ENCODE assay signal across 8 mouse cellular contexts in the genomic region with DNA sequence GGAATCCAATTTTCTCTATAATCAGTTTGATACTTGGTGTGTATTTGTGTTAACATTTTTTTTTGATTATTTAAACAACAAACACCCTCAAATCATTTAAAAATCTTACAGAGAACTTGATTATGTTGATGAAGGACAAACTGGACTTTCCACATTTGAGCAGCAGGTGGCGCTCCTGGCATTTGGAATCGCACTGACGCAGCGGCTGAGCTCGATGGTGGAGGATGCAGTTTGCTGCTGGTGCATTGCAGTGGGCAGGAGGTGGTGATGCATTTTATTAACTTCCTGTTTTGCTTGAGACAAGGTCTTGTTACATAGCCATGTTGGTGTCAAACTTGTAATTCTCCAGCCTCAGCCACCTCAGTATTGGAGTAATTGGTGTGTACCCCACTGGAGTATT. TPM values are rescaled to one million over a fixed set of nuclear protein-coding genes. Genes with fewer than 3 reads are reported as not detected.
A peak's percentile ranks its signal among the peaks of the same experiment; 100 is the strongest.
DNase-seq lines count a peak whose midpoint lies in the region; ATAC-seq and TF ChIP-seq lines count a peak whose summit lies in the region.

No protein-coding gene starts in this region.

- DNase-seq in kidney, adult 11 months, result peak; percentile 21
- peak; percentile 64 for DNase-seq in cerebellum, adult 9-10 months
- peak; percentile 78 for DNase-seq in frontal cortex, postnatal 36 days (ENCODE audit: low spot score in 2 of 2)
- peak; percentile 51 for DNase-seq in kidney, adult 2 months
- peak; percentile 40 for DNase-seq in liver, adult 2 months (ENCODE audit: extremely low read depth, low read depth, low spot score)
- DNase-seq in neural tube, embryonic 11.5 days (ENCODE audit: low spot score), result peak; percentile 82
- peak; percentile 50 for DNase-seq in telencephalon, adult 2 months (ENCODE audit: low read depth, low spot score)

- no peak overlapping the region for H3K27ac ChIP-seq in kidney, embryonic 16.5 days (ENCODE audit: low read length)
- H3K27ac ChIP-seq in kidney, adult 2 months (ENCODE audit: insufficient read depth, low read depth, low read length), result no peak overlapping the region
- H3K27ac ChIP-seq in liver, adult 2 months (replicated peaks; ENCODE audit: insufficient read depth, low read depth, low read length), result no peak overlapping the region
- no peak overlapping the region for H3K27ac ChIP-seq in neural tube, embryonic 11.5 days (ENCODE audit: low read depth, low read length)

- no peaks in the 10 kb centered on the region for H3K79me2 ChIP-seq in liver, adult 2 months (ENCODE audit: control insufficient read depth, insufficient read depth, low read length)

- WGBS in kidney, embryonic 16.5 days, result 0% methylated on average over 5 of the region's 5 CpGs
- WGBS in kidney, adult 2 months, result 1% methylated on average over 5 of the region's 5 CpGs
- 1% methylated on average over 5 of the region's 5 CpGs for WGBS in liver, adult 2 months
- 3% methylated on average over 5 of the region's 5 CpGs for WGBS in neural tube, embryonic 11.5 days

- no peaks in the 10 kb centered on the region for H3K36me3 ChIP-seq in kidney, embryonic 16.5 days (ENCODE audit: insufficient read depth, low read length)
- no peaks in the 10 kb centered on the region for H3K36me3 ChIP-seq in kidney, adult 2 months (ENCODE audit: control insufficient read depth, insufficient read depth, low read length)
- H3K36me3 ChIP-seq in liver, adult 2 months (ENCODE audit: control insufficient read depth, insufficient read depth, low read length), result no peaks in the 10 kb centered on the region
- H3K36me3 ChIP-seq in neural tube, embryonic 11.5 days (ENCODE audit: control insufficient read depth, insufficient read depth, low read length), result no peaks in the 10 kb centered on the region

- ATAC-seq in kidney, embryonic 16.5 days (ENCODE audit: low FRiP score, low TSS enrichment), result no peak
- peak; percentile 32; the same call in 1 of the 2 replicates for ATAC-seq in neural tube, embryonic 11.5 days (ENCODE audit: insufficient read depth, low FRiP score, low TSS enrichment)

- H3K9ac ChIP-seq in kidney, embryonic 16.5 days (replicated peaks; ENCODE audit: low read length), result no peak overlapping the region
- H3K9ac ChIP-seq in liver, adult 2 months (ENCODE audit: low read depth, low read length), result no peak overlapping the region
- H3K9ac ChIP-seq in neural tube, embryonic 11.5 days (ENCODE audit: low read length), result no peak overlapping the region

- no peaks in the 10 kb centered on the region for H3K9me3 ChIP-seq in kidney, embryonic 16.5 days (ENCODE audit: low read length)
- no peaks in the 10 kb centered on the region for H3K9me3 ChIP-seq in neural tube, embryonic 11.5 days (ENCODE audit: control insufficient read depth, low read length)

- H3K4me1 ChIP-seq in kidney, embryonic 16.5 days (ENCODE audit: insufficient read depth, low read length), result no peaks in the 10 kb centered on the region
- no peaks in the 10 kb centered on the region for H3K4me1 ChIP-seq in kidney, adult 2 months (ENCODE audit: control insufficient read depth, insufficient read depth, low read length)
- H3K4me1 ChIP-seq in liver, adult 2 months (ENCODE audit: control insufficient read depth, insufficient read depth, low read length), result no peaks in the 10 kb centered on the region
- H3K4me1 ChIP-seq in neural tube, embryonic 11.5 days (ENCODE audit: control insufficient read depth, insufficient read depth, low read length), result no peaks in the 10 kb centered on the region

- no peak for TF ChIP-seq POLR2A in kidney, adult 2 months (IDR thresholded peaks at IDR 0.05; ENCODE audit: low read depth, low read length)
- no peak for TF ChIP-seq POLR2A in liver, adult 2 months (IDR thresholded peaks at IDR 0.05; ENCODE audit: extremely low read depth, insufficient read depth, low read length)

- H3K4me3 ChIP-seq in kidney, embryonic 16.5 days (ENCODE audit: low read length), result no peak overlapping the region
- H3K4me3 ChIP-seq in kidney, adult 2 months (ENCODE audit: insufficient read depth, low read depth, low read length), result no peak overlapping the region
- H3K4me3 ChIP-seq in liver, adult 2 months (ENCODE audit: insufficient read depth, low read depth, low read length), result no peak overlapping the region
- H3K4me3 ChIP-seq in neural tube, embryonic 11.5 days (ENCODE audit: low read depth, low read length), result no peak overlapping the region

- TF ChIP-seq CTCF in kidney, adult 2 months (conservative IDR thresholded peaks at IDR 0.05; ENCODE audit: insufficient read depth, insufficient read length, low read depth, low read length), result peak; percentile 91
- peak; percentile 91 for TF ChIP-seq CTCF in liver, adult 2 months (IDR thresholded peaks at IDR 0.05; ENCODE audit: low read depth, low read length)

- H3K4me2 ChIP-seq in kidney, embryonic 16.5 days (replicated peaks; ENCODE audit: low read depth, low read length), result no peak overlapping the region
- no peak overlapping the region for H3K4me2 ChIP-seq in neural tube, embryonic 11.5 days (ENCODE audit: low read depth)

- 0 out of 2 replicates have a peak, but pooled peaks cover 7% of the 10 kb centered on the region for H3K27me3 ChIP-seq in kidney, embryonic 16.5 days (ENCODE audit: insufficient read depth, low read length)
- H3K27me3 ChIP-seq in kidney, adult 2 months (replicated peaks; ENCODE audit: control insufficient read depth, insufficient read depth, low read length), result no peaks in the 10 kb centered on the region
- no peaks in the 10 kb centered on the region for H3K27me3 ChIP-seq in liver, adult 2 months (ENCODE audit: control insufficient read depth, insufficient read depth, low read length)
- H3K27me3 ChIP-seq in neural tube, embryonic 11.5 days (ENCODE audit: control insufficient read depth, insufficient read depth, low read length), result no peaks in the 10 kb centered on the region

RNA-seq across cellular contexts. Expression of gene Dclk3, which starts 56.7 kb away (rescaled TPM):
- polyA plus RNA-seq in kidney, embryonic 16.5 days (2015; fragmentation: Nextera tagmentation; extraction: Ambion mirVana), result 5.4 and 6.0 TPM in 2 replicates
- polyA plus RNA-seq in kidney, adult 2 months (2012; rRNA removed), result 21.8 and 22.1 TPM in 2 replicates
- 10.1 and 10.5 TPM in 2 replicates for total RNA-seq in liver, adult 2 months (2014; rRNA removed)
- 4.3 and 4.8 TPM in 2 replicates for polyA plus RNA-seq in liver, adult 2 months (2012; rRNA removed)
- 2.6 and 3.0 TPM in 2 replicates for polyA plus RNA-seq in neural tube, embryonic 11.5 days (2014; fragmentation: Nextera tagmentation; extraction: Ambion mirVana)

Comparison
In these comparisons a context has a peak if more than half of its experiments do, and no peak if none do; other contexts are left out.
1. DNase-seq: peak in every context shown above with its lines; median percentile 82 in neural tube, embryonic 11.5 days; 78 in frontal cortex, postnatal 36 days; 64 in cerebellum, adult 9-10 months; 51 in kidney, adult 2 months; 50 in telencephalon, adult 2 months; 40 in liver, adult 2 months; 21 in kidney, adult 11 months.